Mouse (Mus musculus): Measurements from ENCODE around the gene Ddit4.
A peak's percentile ranks its signal among the peaks of the same experiment; 100 is the strongest.

The Ddit4 gene

GRCm38 (mm10) chr10:59949255-59949648 is 2.4 kb downstream of the Ddit4 start:
- no peak for DNase-seq (ENCODE audit: low read depth, low spot score)

- no peak for DNase-seq (ENCODE audit: low read depth, low spot score)
Measured at GRCm38 (mm10) chr10:59948363-59949254, 3.0 kb downstream of the Ddit4 start.

GRCm38 (mm10) chr10:59947296-59948073 is 4.1 kb downstream of the Ddit4 start:
- DNase-seq (ENCODE audit: low read depth, low spot score) = peak; percentile 52

GRCm38 (mm10) chr10:59946362-59946761 is 5.3 kb downstream of the Ddit4 start:
- DNase-seq (ENCODE audit: low read depth, low spot score) = no peak

GRCm38 (mm10) chr10:59945416-59945815 is 6.2 kb downstream of the Ddit4 start:
- no peak for DNase-seq (ENCODE audit: low read depth, low spot score)

GRCm38 (mm10) chr10:59943421-59943989 is 8.1 kb downstream of the Ddit4 start:
- DNase-seq (ENCODE audit: low read depth, low spot score) = no peak

- DNase-seq (ENCODE audit: low read depth, low spot score) = no peak
Measured at GRCm38 (mm10) chr10:59942847-59943420, 8.7 kb downstream of the Ddit4 start.

GRCm38 (mm10) chr10:59942281-59942846 is 9.3 kb downstream of the Ddit4 start:
- peak; percentile 38 for DNase-seq (ENCODE audit: low read depth, low spot score)

GRCm38 (mm10) chr10:59939081-59939480 is 12.6 kb downstream of the Ddit4 start:
- DNase-seq (ENCODE audit: low read depth, low spot score) = peak; percentile 44

- DNase-seq (ENCODE audit: low read depth, low spot score) = no peak
Measured at GRCm38 (mm10) chr10:59938662-59939061, 13.0 kb downstream of the Ddit4 start.

- DNase-seq (ENCODE audit: low read depth, low spot score) = no peak
Measured at GRCm38 (mm10) chr10:59936058-59936856, 15.4 kb downstream of the Ddit4 start.

- DNase-seq (ENCODE audit: low read depth, low spot score) = no peak
Measured at GRCm38 (mm10) chr10:59934039-59934438, 17.6 kb downstream of the Ddit4 start.

- peak; percentile 64 for DNase-seq (ENCODE audit: low read depth, low spot score)
Measured at GRCm38 (mm10) chr10:59932521-59932920, 19.1 kb downstream of the Ddit4 start.

- no peak for DNase-seq (ENCODE audit: low read depth, low spot score)
Measured at GRCm38 (mm10) chr10:59930996-59931395, 20.6 kb downstream of the Ddit4 start.

GRCm38 (mm10) chr10:59929205-59929604 is 22.4 kb downstream of the Ddit4 start:
- no peak for DNase-seq (ENCODE audit: low read depth, low spot score)

- DNase-seq (ENCODE audit: low read depth, low spot score) = no peak
Measured at GRCm38 (mm10) chr10:59924305-59924704, 27.3 kb downstream of the Ddit4 start.

- DNase-seq (ENCODE audit: low read depth, low spot score) = no peak
Measured at GRCm38 (mm10) chr10:59923493-59923892, 28.1 kb downstream of the Ddit4 start.

- DNase-seq (ENCODE audit: low read depth, low spot score) = peak; percentile 44
Measured at GRCm38 (mm10) chr10:59920810-59921681, 30.6 kb downstream of the Ddit4 start.

- no peak for DNase-seq (ENCODE audit: low read depth, low spot score)
Measured at GRCm38 (mm10) chr10:59920485-59920809, 31.2 kb downstream of the Ddit4 start.

Data from CD4-positive helper T cell, adult 2 months (primary cell).